Mouse (Mus musculus): Measurements from ENCODE around the gene Ticam1. TPM values are rescaled to one million over a fixed set of nuclear protein-coding genes. Genes with fewer than 3 reads are reported as not detected.
A peak's percentile ranks its signal among the peaks of the same experiment; 100 is the strongest.

The Ticam1 gene
- 1 to 10 TPM; 6.6 to 6.8 TPM for total RNA-seq (2021)
- long read RNA-seq, experiment 1, partial matches to known transcripts = 1 of 3 reads
- long read RNA-seq, experiment 1, other reads (novel, unspliced or antisense) = 0 of 3 reads
- long read RNA-seq, experiment 2, transcript Ticam1-201 (2 exons, 2,992 nt) = major isoform, 5 of 7 reads
- long read RNA-seq, experiment 2, partial matches to known transcripts = 0 of 7 reads
- long read RNA-seq, experiment 2, other reads (novel, unspliced or antisense) = 2 of 7 reads

GRCm38 (mm10) chr17:56276643-56277566 is at the start of gene Ticam1:
Gene Ticam1 (minus strand): TSS chr17:56276786.
- DNase-seq = peak; percentile 82

DNA sequence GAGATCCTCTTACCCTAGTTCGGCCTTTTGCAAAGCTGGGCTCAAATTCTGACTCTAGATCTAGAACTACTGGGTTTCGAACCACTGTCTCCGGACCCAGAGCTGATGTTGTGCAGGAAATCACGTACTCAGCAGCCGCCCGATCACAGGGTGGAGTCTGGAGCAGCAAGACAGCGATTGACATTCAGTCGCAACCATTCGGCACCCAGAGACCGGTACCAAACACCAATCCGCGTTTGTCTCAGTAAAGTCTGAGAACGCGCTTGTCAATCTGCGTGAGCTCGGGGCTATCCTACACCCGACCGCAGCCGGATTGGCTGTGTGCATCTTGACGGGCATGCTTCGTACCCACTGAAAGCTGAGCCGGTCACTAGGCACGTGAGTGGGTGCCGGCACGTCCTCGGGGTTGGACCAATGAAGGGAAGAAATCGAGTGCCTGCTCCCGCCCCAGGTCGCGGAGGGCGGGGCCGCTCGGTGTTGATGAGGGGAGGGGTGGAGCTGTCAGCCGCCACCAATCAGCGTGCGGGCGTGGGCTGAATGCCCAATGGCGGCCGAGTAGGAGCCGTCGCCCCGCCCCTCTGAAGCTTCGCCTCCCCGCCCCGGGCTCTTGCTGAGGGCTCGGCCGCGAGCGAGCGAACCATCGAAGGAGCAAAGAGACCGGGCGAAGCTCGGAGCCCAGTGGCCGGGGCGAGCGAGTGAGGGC is 49.0 kb upstream of the Ticam1 start, which contains the start of gene Kdm4b:
TSS of gene Kdm4b (plus strand) at position 613 of the 703 bp plus-strand sequence.
- DNase-seq = peak; percentile 99

DNA sequence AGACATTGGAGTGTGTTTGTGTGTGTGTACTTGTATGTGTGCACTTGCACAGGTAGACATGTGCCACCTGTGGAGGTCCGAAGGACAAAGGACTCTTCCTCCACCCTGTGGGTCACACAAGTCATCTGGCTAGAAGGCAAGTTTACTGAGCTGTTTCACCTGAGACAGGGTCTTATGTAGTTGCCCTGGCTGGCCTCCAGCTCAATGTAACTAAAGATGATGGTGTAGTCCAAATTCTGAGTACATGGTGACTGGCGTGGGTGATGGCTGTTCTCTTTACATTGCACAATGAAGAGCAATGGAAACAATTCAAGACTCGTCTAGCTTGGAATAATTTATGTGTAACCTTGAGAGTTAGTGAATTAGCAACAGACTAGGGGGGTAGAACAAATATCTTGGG is 47.8 kb upstream of the Ticam1 start:
- DNase-seq = no peak

DNA sequence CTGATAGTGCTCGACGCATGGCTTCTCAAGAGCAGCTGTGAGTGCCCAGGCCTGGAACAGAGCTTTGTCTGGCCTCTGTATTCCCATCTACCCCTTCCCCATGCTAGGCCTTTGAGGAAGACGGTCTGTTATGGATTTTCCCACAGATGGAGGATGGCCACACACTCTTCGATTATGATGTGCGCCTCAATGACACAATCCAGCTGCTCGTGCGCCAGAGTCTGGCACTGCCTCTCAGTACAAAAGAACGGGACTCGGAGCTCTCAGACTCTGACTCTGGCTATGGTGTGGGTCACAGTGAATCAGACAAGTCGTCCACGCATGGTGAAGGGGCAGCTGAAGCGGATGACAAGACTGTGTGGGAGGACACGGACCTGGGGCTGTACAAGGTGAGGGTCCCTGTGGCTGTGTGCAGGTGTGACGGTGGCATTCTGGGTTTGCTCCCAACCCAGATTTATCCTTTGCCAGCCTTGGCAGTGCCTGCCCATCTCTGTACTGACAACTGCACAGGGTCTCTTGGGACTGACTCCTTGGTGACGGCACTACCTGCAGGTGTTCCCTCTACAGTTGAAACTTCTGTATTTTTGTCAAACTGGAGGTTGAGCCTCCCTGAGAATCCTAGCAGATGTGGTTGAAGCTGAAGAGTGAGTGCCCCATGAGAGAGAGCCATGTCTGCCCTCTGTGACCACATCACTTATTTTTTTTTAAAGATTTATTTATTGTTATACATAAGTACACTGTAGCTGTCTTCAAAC is 32.8 kb upstream of the Ticam1 start:
- DNase-seq = no peak

DNA sequence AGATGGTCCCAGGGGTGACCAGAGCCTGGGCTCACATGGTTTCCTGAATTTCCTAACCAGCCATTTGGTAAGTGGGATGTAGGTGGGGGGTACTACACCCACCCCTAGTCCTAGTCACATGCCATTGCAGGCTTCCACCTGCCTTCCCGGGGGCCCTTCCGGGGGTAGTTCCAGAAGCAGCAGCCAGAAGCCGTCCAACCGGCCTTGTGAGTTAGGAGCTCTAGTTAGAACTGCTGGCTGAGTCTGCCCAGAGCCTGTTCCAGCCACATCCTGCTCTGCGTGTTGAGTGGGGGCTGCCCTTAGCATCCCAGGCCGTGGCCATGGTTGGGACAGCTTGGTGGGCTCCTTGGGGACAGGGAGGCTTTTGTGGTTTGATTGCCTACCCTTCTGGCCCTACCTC is 31.5 kb upstream of the Ticam1 start:
- no peak for DNase-seq

GRCm38 (mm10) chr17:56305826-56306225 is 29.2 kb upstream of the Ticam1 start:
- DNase-seq = no peak

GRCm38 (mm10) chr17:56305156-56305555 is 28.6 kb upstream of the Ticam1 start:
- no peak for DNase-seq

DNA sequence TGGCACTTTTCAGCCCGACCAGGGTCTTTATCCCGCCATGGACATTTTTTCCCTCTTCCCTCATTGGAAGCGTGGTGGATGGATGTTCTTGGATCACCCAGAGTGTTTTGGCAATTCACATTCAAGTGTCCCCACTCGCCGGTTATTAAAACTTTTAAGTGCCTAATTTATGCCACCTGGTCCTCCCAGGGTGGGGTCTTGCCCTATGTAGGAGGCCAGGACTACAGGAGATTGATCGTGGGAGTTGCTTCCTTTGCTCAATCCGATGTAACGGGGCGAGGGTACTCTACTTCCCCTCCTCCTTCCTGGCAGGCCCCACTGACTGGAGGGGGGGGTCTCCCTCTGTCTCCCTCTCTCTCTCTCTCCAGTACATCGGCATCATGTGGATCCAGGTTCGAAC is 28.1 kb upstream of the Ticam1 start:
- DNase-seq = no peak

DNA sequence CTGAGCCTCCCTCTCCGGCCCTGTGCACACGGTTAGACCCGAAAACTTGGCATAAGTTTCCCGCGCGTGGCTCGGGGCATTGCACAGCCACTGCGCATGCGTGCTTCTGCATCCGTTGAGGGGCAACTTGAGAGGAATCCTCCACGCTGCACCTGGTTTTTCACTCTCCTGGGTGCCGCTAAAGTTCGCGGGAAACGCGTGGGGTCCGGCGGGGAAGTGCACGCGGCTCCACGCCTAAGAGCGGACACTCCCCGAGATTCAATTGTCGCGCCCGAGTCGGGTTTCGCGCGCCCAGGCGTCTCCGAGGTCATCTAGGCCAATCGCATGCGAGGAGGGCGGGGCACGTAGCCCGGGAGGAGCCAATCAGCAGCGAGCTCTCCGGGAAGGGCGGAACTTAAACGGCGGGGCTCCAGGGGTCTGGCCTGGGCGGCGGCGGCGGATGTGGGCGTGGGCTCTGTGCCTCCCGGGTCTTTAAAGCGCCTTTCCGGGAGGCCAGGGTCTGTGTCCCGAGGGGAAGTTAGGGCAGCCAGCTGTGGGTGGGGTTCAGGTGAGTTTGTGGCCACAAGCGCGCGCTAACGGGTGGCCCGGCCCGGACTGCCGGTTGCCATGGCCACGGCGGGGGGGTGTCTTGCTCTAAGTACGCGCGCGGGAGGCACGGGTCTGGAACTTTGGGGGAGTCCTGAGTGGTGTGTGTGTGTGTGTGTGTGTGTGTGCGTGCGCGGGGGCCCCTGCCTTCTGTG is 27.4 kb upstream of the Ticam1 start:
- DNase-seq = peak; percentile 96

- DNase-seq = peak; percentile 74
Measured at GRCm38 (mm10) chr17:56303160-56303846, 26.7 kb upstream of the Ticam1 start, which contains the start of gene Uhrf1. Gene Uhrf1 (plus strand): TSS chr17:56303321.

GRCm38 (mm10) chr17:56302363-56302996 is 25.9 kb upstream of the Ticam1 start:
- peak; percentile 31 for DNase-seq

GRCm38 (mm10) chr17:56300186-56300585 is 23.6 kb upstream of the Ticam1 start, which contains the start of gene Arrdc5:
Gene Arrdc5 (minus strand): TSS chr17:56300286.
- DNase-seq = no peak

- DNase-seq = no peak
Measured at GRCm38 (mm10) chr17:56298238-56298637, 21.7 kb upstream of the Ticam1 start.

- DNase-seq = no peak
Measured at GRCm38 (mm10) chr17:56296201-56296600, 19.6 kb upstream of the Ticam1 start.

DNA sequence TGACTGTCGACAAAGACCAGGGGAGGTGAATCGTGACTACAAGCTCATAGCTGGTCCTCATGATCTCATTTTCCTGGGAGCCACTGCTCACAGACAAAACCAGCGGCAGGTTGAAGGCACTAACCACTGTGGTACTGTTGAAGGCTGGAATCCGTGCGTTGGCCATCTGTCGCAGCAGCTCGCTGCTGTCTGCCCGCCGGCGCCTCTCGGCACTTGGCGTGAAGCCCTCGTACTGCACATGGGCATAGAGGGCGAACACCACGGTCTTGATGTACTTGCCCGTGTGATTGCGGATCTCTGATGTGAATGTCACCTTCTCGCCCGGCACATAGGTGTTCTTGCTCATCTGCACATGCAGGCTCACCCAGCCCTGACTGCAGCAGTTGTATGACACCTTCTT is 17.7 kb upstream of the Ticam1 start:
- DNase-seq = no peak

DNA sequence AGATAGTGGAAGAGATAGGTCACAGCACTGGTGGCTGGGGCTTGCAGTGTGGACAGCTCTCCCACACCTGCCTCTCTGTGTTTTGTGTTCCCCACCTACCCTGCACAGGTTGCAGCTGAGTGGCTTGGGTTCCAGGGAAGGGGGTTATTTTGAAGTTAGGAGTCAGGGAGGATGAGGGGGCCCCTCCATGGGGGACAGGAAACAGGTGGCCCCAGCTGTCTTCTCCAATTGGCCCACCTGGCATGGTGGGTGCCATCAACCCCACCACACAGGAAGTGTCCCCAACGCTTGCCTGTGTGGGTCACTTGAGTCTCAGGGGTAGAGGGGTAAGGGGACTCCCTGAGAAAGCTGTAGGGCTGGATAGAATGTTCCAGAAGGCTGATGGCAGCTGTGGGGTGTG is 16.7 kb upstream of the Ticam1 start:
- DNase-seq = no peak

DNA sequence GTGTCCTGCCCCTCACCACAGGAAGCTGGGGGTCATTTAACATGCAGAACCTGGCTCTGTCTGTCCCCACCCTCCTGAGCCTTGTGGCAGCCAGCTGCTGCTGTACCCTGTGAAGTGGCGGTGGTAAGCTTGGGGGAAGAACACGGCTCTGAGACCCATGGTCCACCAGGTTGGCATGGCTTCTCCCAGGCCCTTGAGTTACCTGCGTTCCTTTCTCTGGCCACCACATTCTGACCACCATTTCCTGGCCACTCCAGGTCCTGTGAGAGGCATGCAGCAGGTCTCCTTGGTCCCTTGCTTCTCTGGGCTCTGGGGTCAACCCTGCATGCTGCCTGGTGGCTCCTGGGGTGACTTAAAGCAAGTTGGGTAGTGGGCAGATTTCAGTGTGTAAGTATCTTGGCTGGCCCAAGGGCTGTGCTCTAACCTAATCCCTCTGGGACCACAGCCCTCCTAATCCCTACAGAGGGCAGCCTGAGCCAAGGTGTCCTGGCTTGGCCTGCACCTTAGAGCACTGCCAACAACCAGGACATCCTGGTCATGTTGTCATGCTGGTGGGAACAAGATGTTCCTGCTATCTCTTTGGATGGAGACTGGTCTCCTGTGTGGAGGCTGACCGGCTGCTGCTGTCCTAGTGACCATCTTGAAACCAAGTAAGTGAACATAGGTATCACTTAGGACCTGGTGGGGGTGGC is 16.1 kb upstream of the Ticam1 start, which contains the start of gene Plin3:
TSS of gene Plin3 (minus strand) at position 343 of the 692 bp plus-strand sequence.
- DNase-seq = no peak

DNA sequence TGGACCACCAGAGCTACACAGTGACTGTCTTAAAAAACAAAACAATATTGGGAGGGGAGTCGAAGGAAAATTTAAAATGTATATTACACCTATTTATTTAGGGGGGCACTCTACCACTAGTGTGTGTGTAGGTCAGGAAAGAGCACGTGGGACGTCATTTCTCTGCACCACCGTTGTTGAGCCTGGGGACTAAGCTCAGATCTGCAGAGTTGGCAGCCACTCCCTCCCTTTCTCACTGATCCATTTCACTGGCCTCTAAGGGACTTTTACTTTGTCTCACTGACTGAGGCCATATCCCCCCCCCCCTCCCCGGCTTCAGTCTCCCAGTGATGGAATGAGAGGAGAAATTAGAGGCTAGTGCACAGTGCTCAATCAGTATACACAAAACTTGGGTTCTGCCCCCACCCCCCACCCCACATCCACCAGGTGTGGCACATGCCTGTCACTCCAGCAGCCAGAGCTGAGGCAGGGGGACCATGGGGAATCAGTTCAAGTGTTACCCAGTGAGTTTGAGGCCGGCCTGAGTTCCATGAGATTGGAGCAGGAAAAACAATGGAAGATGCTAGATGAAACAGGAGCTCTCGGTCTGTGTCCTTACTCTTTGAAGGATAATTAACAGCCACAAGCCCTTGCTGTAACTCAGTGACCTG is 15.4 kb upstream of the Ticam1 start:
- no peak for DNase-seq

DNA sequence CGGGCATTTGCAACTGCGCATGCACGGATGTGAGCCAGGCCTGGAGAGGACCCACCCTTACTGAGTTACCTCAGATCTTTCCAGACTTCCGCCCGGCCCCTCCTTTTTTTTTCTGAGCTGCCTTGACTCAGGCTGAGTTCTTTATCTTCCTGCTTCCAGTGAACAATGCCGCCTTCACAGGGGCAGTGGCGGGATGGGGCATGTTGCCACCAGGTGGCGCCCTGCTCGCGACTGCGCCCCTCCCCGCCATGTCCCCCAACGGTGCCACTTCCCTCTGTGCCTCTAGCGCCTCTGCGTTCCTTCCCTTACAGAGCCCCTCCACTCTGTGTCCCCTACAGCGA is 14.6 kb upstream of the Ticam1 start:
- DNase-seq = peak; percentile 89
